Mouse (Mus musculus) limb, embryonic 13.5 days (tissue): ENCODE results near the gene Efcab9. TPM values are rescaled to one million over a fixed set of nuclear protein-coding genes. Genes with fewer than 3 reads are reported as not detected.

Source experiments
- ATAC-seq: fragments of 200-750 bp; cut with Nextera tagmentation; 2 replicates; pipeline ENCODE4 v1.8.0; 2017; ENCODE audit warnings: low read depth, moderate number of reproducible peaks, moderate TSS enrichment; ENCODE audit not compliant: low FRiP score
- H3K27ac ChIP-seq: fragments of 300-500 bp; sonication (generic); 2 replicates; pipeline ENCODE4 v1.5.1; 2015; ENCODE audit warnings: inconsistent platforms, mild to moderate bottlenecking, moderate library complexity
- H3K27me3 ChIP-seq: fragments of 300-500 bp; sonication (generic); 2 replicates; pipeline ENCODE4 v1.6.1; 2015; ENCODE audit warnings: mild to moderate bottlenecking, inconsistent platforms
- H3K36me3 ChIP-seq: fragments of 300-500 bp; sonication (generic); 2 replicates; pipeline ENCODE4 v1.6.1; 2015; ENCODE audit warnings: inconsistent platforms, mild to moderate bottlenecking, moderate library complexity
- H3K4me1 ChIP-seq: fragments of 300-500 bp; sonication (generic); 2 replicates; pipeline ENCODE4 v1.6.1; 2015; ENCODE audit warnings: inconsistent platforms
- H3K4me2 ChIP-seq: fragments of 300-500 bp; sonication (generic); replicated peaks from 2 replicates; pipeline ENCODE4 v1.6.1; 2015; ENCODE audit warnings: inconsistent platforms, mild to moderate bottlenecking, moderate library complexity
- H3K4me3 ChIP-seq: fragments of 300-500 bp; sonication (generic); 2 replicates; pipeline ENCODE4 v1.5.1; 2015; ENCODE audit warnings: moderate library complexity, mild to moderate bottlenecking, inconsistent platforms
- H3K9ac ChIP-seq: fragments of 300-500 bp; sonication (generic); 2 replicates; pipeline ENCODE4 v1.6.1; 2015; ENCODE audit warnings: mild to moderate bottlenecking, inconsistent platforms
- H3K9me3 ChIP-seq: fragments of 300-500 bp; sonication (generic); 2 replicates; pipeline ENCODE4 v1.6.1; 2016; ENCODE audit warnings: inconsistent platforms
- whole genome bisulfite sequencing: fragments of 180-500 bp; shearing (Covaris S2); methylation state at CpG from one replicate; pipeline ENCODE4 v1.1.7; 2015; 5-methylcytosine and 5-hydroxymethylcytosine counted together
- polyA plus RNA-seq: library from polyadenylated mRNA; unstranded; fragments of >200 nt; fragmentation: Nextera tagmentation; extraction: Ambion mirVana; gene quantifications from 2 replicates; pipeline ENCODE4 v1.2.1, GENCODE M21; 2015

The Efcab9 gene
- polyA plus RNA-seq, 1 experiment from 2014 or later: 0.45 TPM

- H3K36me3 ChIP-seq: no peaks in the 10 kb centered on the region
- H3K9ac ChIP-seq: no peak overlapping the region
- no peak overlapping the region for H3K4me3 ChIP-seq
- ATAC-seq: no peak
- no peak overlapping the region for H3K27ac ChIP-seq
- H3K27me3 ChIP-seq: no peaks in the 10 kb centered on the region
- H3K4me2 ChIP-seq: no peak overlapping the region
- peaks cover 22% of the 10 kb centered on the region for H3K4me1 ChIP-seq
- WGBS: 46% methylated on average over 2 of the region's 3 CpGs
- H3K9me3 ChIP-seq: no peaks in the 10 kb centered on the region
These were observed 11.0 kb upstream of the Efcab9 start for GRCm38 (mm10) chr11:32542687-32543411.

- peaks cover 22% of the 10 kb centered on the region for H3K4me1 ChIP-seq
- H3K36me3 ChIP-seq: no peaks in the 10 kb centered on the region
- no peak overlapping the region for H3K27ac ChIP-seq
- no peaks in the 10 kb centered on the region for H3K9me3 ChIP-seq
- ATAC-seq: no peak
- no peaks in the 10 kb centered on the region for H3K27me3 ChIP-seq
- WGBS: 91% methylated on average over 4 of the region's 4 CpGs
- H3K4me3 ChIP-seq: no peak overlapping the region
- H3K4me2 ChIP-seq: no peak overlapping the region
- H3K9ac ChIP-seq: no peak overlapping the region
These were observed 10.3 kb upstream of the Efcab9 start for GRCm38 (mm10) chr11:32542181-32542580.

- WGBS: 83% methylated on average over 6 of the region's 6 CpGs
- Histone ChIP-seq H3K27ac (no peak overlapping the region), H3K27me3 (no peaks in the 10 kb centered on the region), H3K4me3 (no peak overlapping the region), H3K9ac (no peak overlapping the region), H3K4me2 (no peak overlapping the region), H3K4me1 (peaks cover 22% of the 10 kb centered on the region), H3K9me3 (no peaks in the 10 kb centered on the region), H3K36me3 (no peaks in the 10 kb centered on the region)
- ATAC-seq: no peak
These were observed 8.6 kb upstream of the Efcab9 start for GRCm38 (mm10) chr11:32540463-32540862.

- Histone ChIP-seq H3K4me3 (no peak overlapping the region), H3K9ac (no peak overlapping the region), H3K4me2 (no peak overlapping the region), H3K27ac (no peak overlapping the region), H3K9me3 (no peaks in the 10 kb centered on the region), H3K4me1 (peaks cover 24% of the 10 kb centered on the region), H3K36me3 (no peaks in the 10 kb centered on the region), H3K27me3 (peaks cover 7% of the 10 kb centered on the region; the same call in 1 of the 2 replicates)
- WGBS: 87% methylated on average over 7 of the region's 7 CpGs
- no peak for ATAC-seq
These were observed 7.8 kb upstream of the Efcab9 start for GRCm38 (mm10) chr11:32539717-32540116.

GRCm38 (mm10) chr11:32538846-32539245 lies 7.0 kb upstream of the Efcab9 start:
- Histone ChIP-seq H3K9me3 (no peaks in the 10 kb centered on the region), H3K27ac (no peak overlapping the region), H3K4me2 (no peak overlapping the region), H3K27me3 (peaks cover 12% of the 10 kb centered on the region; the same call in 1 of the 2 replicates), H3K4me1 (peaks cover 33% of the 10 kb centered on the region), H3K9ac (no peak overlapping the region), H3K4me3 (no peak overlapping the region), H3K36me3 (no peaks in the 10 kb centered on the region)
- 81% methylated on average over 4 of the region's 4 CpGs for WGBS
- no peak for ATAC-seq

- Histone ChIP-seq H3K4me2 (no peak overlapping the region), H3K9me3 (no peaks in the 10 kb centered on the region), H3K4me3 (no peak overlapping the region), H3K36me3 (no peaks in the 10 kb centered on the region), H3K27me3 (peaks cover 12% of the 10 kb centered on the region; the same call in 1 of the 2 replicates), H3K9ac (no peak overlapping the region), H3K27ac (no peak overlapping the region), H3K4me1 (peaks cover 37% of the 10 kb centered on the region)
- 74% methylated on average over 6 of the region's 6 CpGs for WGBS
- ATAC-seq: no peak
These were observed 6.6 kb upstream of the Efcab9 start for GRCm38 (mm10) chr11:32538435-32538834.

GRCm38 (mm10) chr11:32536954-32537353 lies 5.1 kb upstream of the Efcab9 start:
- H3K27ac ChIP-seq: no peak overlapping the region
- no peak overlapping the region for H3K9ac ChIP-seq
- no peaks in the 10 kb centered on the region for H3K9me3 ChIP-seq
- ATAC-seq: no peak
- H3K27me3 ChIP-seq: peaks cover 13% of the 10 kb centered on the region
- H3K36me3 ChIP-seq: no peaks in the 10 kb centered on the region
- H3K4me1 ChIP-seq: peaks cover 35% of the 10 kb centered on the region
- H3K4me3 ChIP-seq: no peak overlapping the region
- WGBS: 61% methylated on average over 7 of the region's 7 CpGs
- H3K4me2 ChIP-seq: no peak overlapping the region

GRCm38 (mm10) chr11:32535646-32536045 lies 3.8 kb upstream of the Efcab9 start:
- Histone ChIP-seq H3K9ac (no peak overlapping the region), H3K27ac (no peak overlapping the region), H3K4me3 (no peak overlapping the region), H3K4me2 (no peak overlapping the region), H3K4me1 (peaks cover 41% of the 10 kb centered on the region), H3K36me3 (no peaks in the 10 kb centered on the region), H3K9me3 (no peaks in the 10 kb centered on the region), H3K27me3 (peaks cover 26% of the 10 kb centered on the region)
- ATAC-seq: no peak
- WGBS: 92% methylated on average over 4 of the region's 4 CpGs

GRCm38 (mm10) chr11:32534453-32535075 lies 2.7 kb upstream of the Efcab9 start:
- H3K27me3 ChIP-seq: peaks cover 28% of the 10 kb centered on the region
- peaks cover 41% of the 10 kb centered on the region for H3K4me1 ChIP-seq
- H3K4me3 ChIP-seq: peak overlapping the region; percentile 67
- H3K36me3 ChIP-seq: no peaks in the 10 kb centered on the region
- no peak overlapping the region for H3K9ac ChIP-seq
- WGBS: 66% methylated on average over 7 of the region's 7 CpGs
- H3K4me2 ChIP-seq: peak overlapping the region; percentile 99
- H3K9me3 ChIP-seq: no peaks in the 10 kb centered on the region
- no peak for ATAC-seq
- no peak overlapping the region for H3K27ac ChIP-seq

GRCm38 (mm10) chr11:32533482-32534261 lies 1.8 kb upstream of the Efcab9 start:
- Histone ChIP-seq H3K36me3 (no peaks in the 10 kb centered on the region), H3K27me3 (peaks cover 28% of the 10 kb centered on the region), H3K9ac (peak overlapping the region; percentile 74), H3K4me1 (peaks cover 36% of the 10 kb centered on the region), H3K4me3 (peak overlapping the region; percentile 67), H3K27ac (no peak overlapping the region), H3K4me2 (peak overlapping the region; percentile 99), H3K9me3 (no peaks in the 10 kb centered on the region)
- ATAC-seq: peak; percentile 20; the same call in 1 of the 2 replicates
- WGBS: 1% methylated on average over 24 of the region's 24 CpGs

GRCm38 (mm10) chr11:32532765-32533481 lies 1.0 kb upstream of the Efcab9 start, which contains the start of gene Stk10:
Stk10 (plus strand) TSS chr11:32533305.
- ATAC-seq: peak; percentile 96
- Histone ChIP-seq H3K4me1 (peaks cover 29% of the 10 kb centered on the region), H3K27ac (no peak within 1 kb of the TSS), H3K4me2 (peak within 1 kb of the TSS; percentile 99), H3K36me3 (0 out of 2 replicates have a peak, but pooled peaks cover 6% of the 10 kb centered on the region), H3K9me3 (no peaks in the 10 kb centered on the region), H3K27me3 (peaks cover 28% of the 10 kb centered on the region), H3K4me3 (peak within 1 kb of the TSS; percentile 67), H3K9ac (peak within 1 kb of the TSS; percentile 74)
- WGBS: under 1% methylated on average over 64 of the region's 82 CpGs
